Mouse (Mus musculus): Measurements from ENCODE around the gene Pou6f1.
"Not testable (repeated sequence)": the region's sequence is repeated elsewhere in the genome, so short reads cannot be mapped to it uniquely, and the experiment has no call there.

The Pou6f1 gene

GRCm38 (mm10) chr15:100616221-100616620 is 16.4 kb upstream of the Pou6f1 start:
- DNase-seq: no peak

GRCm38 (mm10) chr15:100615825-100616220 is 16.0 kb upstream of the Pou6f1 start:
- DNase-seq: peak; percentile 95

- peak; percentile 98 for DNase-seq
Measured at GRCm38 (mm10) chr15:100614996-100615824, 15.4 kb upstream of the Pou6f1 start, which contains the start of gene Dazap2. Gene Dazap2, plus strand, starts transcription at chr15:100615349.

GRCm38 (mm10) chr15:100614218-100614995 is 14.6 kb upstream of the Pou6f1 start:
- no peak for DNase-seq

GRCm38 (mm10) chr15:100613584-100613983 is 13.8 kb upstream of the Pou6f1 start:
- peak; percentile 85 for DNase-seq

GRCm38 (mm10) chr15:100612432-100612831 is 12.6 kb upstream of the Pou6f1 start:
- DNase-seq: no peak

- DNase-seq: no peak
Measured at GRCm38 (mm10) chr15:100611951-100612350, 12.2 kb upstream of the Pou6f1 start.

- DNase-seq: not testable (repeated sequence)
Measured at GRCm38 (mm10) chr15:100606677-100607076, 6.9 kb upstream of the Pou6f1 start.

GRCm38 (mm10) chr15:100601669-100602068 is 1.9 kb upstream of the Pou6f1 start:
- DNase-seq: no peak

GRCm38 (mm10) chr15:100600696-100601272 is 1.0 kb upstream of the Pou6f1 start:
- no peak for DNase-seq

- DNase-seq: peak; percentile 93
Measured at GRCm38 (mm10) chr15:100600047-100600695, 387 bp upstream of the Pou6f1 start.

GRCm38 (mm10) chr15:100598883-100599275 is 905 bp downstream of the Pou6f1 start:
- peak; percentile 50 for DNase-seq

GRCm38 (mm10) chr15:100598287-100598882 is 1.4 kb downstream of the Pou6f1 start:
- no peak for DNase-seq

- DNase-seq: no peak
Measured at GRCm38 (mm10) chr15:100592817-100593216, 7.0 kb downstream of the Pou6f1 start.

- no peak for DNase-seq
Measured at GRCm38 (mm10) chr15:100590436-100590835, 9.3 kb downstream of the Pou6f1 start.

- DNase-seq: no peak
Measured at GRCm38 (mm10) chr15:100588297-100588696, 11.5 kb downstream of the Pou6f1 start.

GRCm38 (mm10) chr15:100587166-100587565 is 12.6 kb downstream of the Pou6f1 start:
- DNase-seq: no peak

GRCm38 (mm10) chr15:100585931-100586330 is 13.9 kb downstream of the Pou6f1 start:
- DNase-seq: no peak

GRCm38 (mm10) chr15:100580108-100580507 is 19.7 kb downstream of the Pou6f1 start:
- no peak for DNase-seq

GRCm38 (mm10) chr15:100577972-100578371 is 21.8 kb downstream of the Pou6f1 start:
- no peak for DNase-seq

GRCm38 (mm10) chr15:100576810-100577209 is 23.0 kb downstream of the Pou6f1 start:
- no peak for DNase-seq

GRCm38 (mm10) chr15:100576392-100576791 is 23.4 kb downstream of the Pou6f1 start:
- no peak for DNase-seq

GRCm38 (mm10) chr15:100575366-100575765 is 24.4 kb downstream of the Pou6f1 start:
- no peak for DNase-seq

All from retina, postnatal 1 day (tissue).